Mouse (Mus musculus): ENCODE results near the gene Rtkn2. TPM values are rescaled to one million over a fixed set of nuclear protein-coding genes. Genes with fewer than 3 reads are reported as not detected.

Rtkn2 gene
- polyA plus RNA-seq, 1 experiment from 2014 or later: 17.7 TPM

DNA sequence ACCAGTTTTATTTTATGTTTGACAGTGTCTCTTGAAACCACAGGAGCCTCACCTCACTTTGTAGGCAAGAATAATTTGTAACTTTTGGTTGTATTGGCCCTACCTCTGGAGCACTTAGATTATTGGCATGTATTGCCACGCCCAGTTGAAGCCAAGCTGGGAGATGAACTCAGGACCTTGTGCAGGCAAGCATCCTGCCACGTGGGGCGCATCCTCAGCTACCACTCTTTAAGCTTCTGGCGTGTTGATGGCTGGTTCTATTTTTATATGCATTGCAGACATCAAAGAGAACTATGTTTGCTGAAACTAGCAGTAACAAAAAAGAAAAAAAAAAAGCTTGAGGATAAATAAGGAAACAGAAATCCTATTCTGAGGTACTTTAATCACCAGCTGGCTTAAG lies 2.1 kb upstream of the Rtkn2 start:
- 67% methylated on average over 4 of the region's 4 CpGs for WGBS
- no peaks in the 10 kb centered on the region for H3K9me3 ChIP-seq (ENCODE audit: control insufficient read depth, low read length)
- no peak overlapping the region for H3K27ac ChIP-seq (ENCODE audit: low read depth, low read length)
- H3K36me3 ChIP-seq (ENCODE audit: control insufficient read depth, insufficient read depth, low read length): no peaks in the 10 kb centered on the region
- no peak overlapping the region for H3K9ac ChIP-seq (ENCODE audit: low read depth, low read length)
- DNase-seq (ENCODE audit: low spot score) (no peak), ATAC-seq (ENCODE audit: low FRiP score) (no peak)
- no peak overlapping the region for H3K4me3 ChIP-seq (ENCODE audit: low read depth, low read length)
- H3K4me2 ChIP-seq (replicated peaks; ENCODE audit: low read depth, low read length): no peak overlapping the region
- no peaks in the 10 kb centered on the region for H3K4me1 ChIP-seq (replicated peaks; ENCODE audit: control insufficient read depth, insufficient read depth, low read length)
- H3K27me3 ChIP-seq (ENCODE audit: control insufficient read depth, insufficient read depth, low read length): no peaks in the 10 kb centered on the region

GRCm38 (mm10) chr10:67983776-67984175 lies 4.4 kb downstream of the Rtkn2 start:
- H3K4me3 ChIP-seq (ENCODE audit: low read depth, low read length): no peak overlapping the region
- ATAC-seq (ENCODE audit: low FRiP score): no peak
- WGBS: 90% methylated on average over 8 of the region's 8 CpGs

GRCm38 (mm10) chr10:67984271-67984943 lies 5.0 kb downstream of the Rtkn2 start:
- no peak overlapping the region for H3K4me3 ChIP-seq (ENCODE audit: low read depth, low read length)
- H3K36me3 ChIP-seq (ENCODE audit: control insufficient read depth, insufficient read depth, low read length): no peaks in the 10 kb centered on the region
- DNase-seq (ENCODE audit: low spot score): peak; percentile 75
- no peaks in the 10 kb centered on the region for H3K27me3 ChIP-seq (ENCODE audit: control insufficient read depth, insufficient read depth, low read length)
- ATAC-seq (ENCODE audit: low FRiP score): peak; percentile 58
- no peak overlapping the region for H3K4me2 ChIP-seq (replicated peaks; ENCODE audit: low read depth, low read length)
- H3K4me1 ChIP-seq (replicated peaks; ENCODE audit: control insufficient read depth, insufficient read depth, low read length): no peaks in the 10 kb centered on the region
- no peak overlapping the region for H3K9ac ChIP-seq (ENCODE audit: low read depth, low read length)
- WGBS: 58% methylated on average over 13 of the region's 13 CpGs
- H3K9me3 ChIP-seq (ENCODE audit: control insufficient read depth, low read length): no peaks in the 10 kb centered on the region
- no peak overlapping the region for H3K27ac ChIP-seq (ENCODE audit: low read depth, low read length)

More at GRCm38 (mm10) chr10:67983776-67984175, 4.4 kb downstream of the Rtkn2 start:
- H3K27me3 ChIP-seq (ENCODE audit: control insufficient read depth, insufficient read depth, low read length): no peaks in the 10 kb centered on the region
- H3K9me3 ChIP-seq (ENCODE audit: control insufficient read depth, low read length): no peaks in the 10 kb centered on the region
- DNase-seq (ENCODE audit: low spot score): no peak
- no peak overlapping the region for H3K4me2 ChIP-seq (replicated peaks; ENCODE audit: low read depth, low read length)
- H3K9ac ChIP-seq (ENCODE audit: low read depth, low read length): no peak overlapping the region
- H3K36me3 ChIP-seq (ENCODE audit: control insufficient read depth, insufficient read depth, low read length): no peaks in the 10 kb centered on the region
- no peak overlapping the region for H3K27ac ChIP-seq (ENCODE audit: low read depth, low read length)
- no peaks in the 10 kb centered on the region for H3K4me1 ChIP-seq (replicated peaks; ENCODE audit: control insufficient read depth, insufficient read depth, low read length)

DNA sequence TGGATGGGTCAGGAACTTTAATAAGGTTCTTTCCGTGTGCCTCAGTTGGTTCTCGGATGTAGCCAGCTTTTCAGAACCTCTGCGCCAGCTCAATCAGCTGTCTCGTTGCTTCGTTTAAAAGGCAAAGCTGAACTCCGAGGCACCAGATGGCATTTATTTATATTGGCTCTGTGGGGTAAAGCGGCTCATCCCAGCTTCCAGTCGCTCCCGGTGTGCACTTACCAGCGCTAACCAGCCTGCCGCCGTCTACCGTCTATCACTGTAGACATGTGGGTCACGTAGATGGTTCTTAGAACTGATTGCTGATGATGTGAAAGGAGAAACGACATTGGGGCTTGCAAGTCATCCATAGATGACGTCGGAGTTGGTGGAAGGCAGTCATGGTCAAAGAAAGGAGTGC lies 5.7 kb downstream of the Rtkn2 start:
- no peaks in the 10 kb centered on the region for H3K4me1 ChIP-seq (replicated peaks; ENCODE audit: control insufficient read depth, insufficient read depth, low read length)
- H3K36me3 ChIP-seq (ENCODE audit: control insufficient read depth, insufficient read depth, low read length): no peaks in the 10 kb centered on the region
- H3K27me3 ChIP-seq (ENCODE audit: control insufficient read depth, insufficient read depth, low read length): no peaks in the 10 kb centered on the region
- no peak overlapping the region for H3K27ac ChIP-seq (ENCODE audit: low read depth, low read length)
- H3K9me3 ChIP-seq (ENCODE audit: control insufficient read depth, low read length): no peaks in the 10 kb centered on the region
- no peak overlapping the region for H3K4me2 ChIP-seq (replicated peaks; ENCODE audit: low read depth, low read length)
- DNase-seq (ENCODE audit: low spot score) (no peak), ATAC-seq (ENCODE audit: low FRiP score) (no peak)
- H3K4me3 ChIP-seq (ENCODE audit: low read depth, low read length): no peak overlapping the region
- H3K9ac ChIP-seq (ENCODE audit: low read depth, low read length): no peak overlapping the region
- WGBS: 89% methylated on average over 17 of the region's 17 CpGs

GRCm38 (mm10) chr10:67995356-67995755 lies 16.0 kb downstream of the Rtkn2 start:
- DNase-seq (ENCODE audit: low spot score): no peak

GRCm38 (mm10) chr10:67996171-67996570 lies 16.8 kb downstream of the Rtkn2 start:
- no peaks in the 10 kb centered on the region for H3K9me3 ChIP-seq (ENCODE audit: control insufficient read depth, low read length)
- DNase-seq (ENCODE audit: low spot score): peak; percentile 52
- H3K36me3 ChIP-seq (ENCODE audit: control insufficient read depth, insufficient read depth, low read length): no peaks in the 10 kb centered on the region
- no peak overlapping the region for H3K4me2 ChIP-seq (replicated peaks; ENCODE audit: low read depth, low read length)
- 0% methylated on average over 1 of the region's 1 CpGs for WGBS
- no peak overlapping the region for H3K9ac ChIP-seq (ENCODE audit: low read depth, low read length)
- H3K4me3 ChIP-seq (ENCODE audit: low read depth, low read length): no peak overlapping the region
- H3K27me3 ChIP-seq (ENCODE audit: control insufficient read depth, insufficient read depth, low read length): no peaks in the 10 kb centered on the region
- no peak for ATAC-seq (ENCODE audit: low FRiP score)
- H3K27ac ChIP-seq (ENCODE audit: low read depth, low read length): no peak overlapping the region
- no peaks in the 10 kb centered on the region for H3K4me1 ChIP-seq (replicated peaks; ENCODE audit: control insufficient read depth, insufficient read depth, low read length)

More at GRCm38 (mm10) chr10:67995356-67995755, 16.0 kb downstream of the Rtkn2 start:
- no peaks in the 10 kb centered on the region for H3K9me3 ChIP-seq (ENCODE audit: control insufficient read depth, low read length)
- WGBS: 81% methylated on average over 12 of the region's 12 CpGs
- no peaks in the 10 kb centered on the region for H3K27me3 ChIP-seq (ENCODE audit: control insufficient read depth, insufficient read depth, low read length)
- H3K27ac ChIP-seq (ENCODE audit: low read depth, low read length): no peak overlapping the region
- H3K4me2 ChIP-seq (replicated peaks; ENCODE audit: low read depth, low read length): no peak overlapping the region
- no peak overlapping the region for H3K9ac ChIP-seq (ENCODE audit: low read depth, low read length)
- H3K36me3 ChIP-seq (ENCODE audit: control insufficient read depth, insufficient read depth, low read length): no peaks in the 10 kb centered on the region
- no peak overlapping the region for H3K4me3 ChIP-seq (ENCODE audit: low read depth, low read length)
- H3K4me1 ChIP-seq (replicated peaks; ENCODE audit: control insufficient read depth, insufficient read depth, low read length): no peaks in the 10 kb centered on the region
- no peak for ATAC-seq (ENCODE audit: low FRiP score)

DNA sequence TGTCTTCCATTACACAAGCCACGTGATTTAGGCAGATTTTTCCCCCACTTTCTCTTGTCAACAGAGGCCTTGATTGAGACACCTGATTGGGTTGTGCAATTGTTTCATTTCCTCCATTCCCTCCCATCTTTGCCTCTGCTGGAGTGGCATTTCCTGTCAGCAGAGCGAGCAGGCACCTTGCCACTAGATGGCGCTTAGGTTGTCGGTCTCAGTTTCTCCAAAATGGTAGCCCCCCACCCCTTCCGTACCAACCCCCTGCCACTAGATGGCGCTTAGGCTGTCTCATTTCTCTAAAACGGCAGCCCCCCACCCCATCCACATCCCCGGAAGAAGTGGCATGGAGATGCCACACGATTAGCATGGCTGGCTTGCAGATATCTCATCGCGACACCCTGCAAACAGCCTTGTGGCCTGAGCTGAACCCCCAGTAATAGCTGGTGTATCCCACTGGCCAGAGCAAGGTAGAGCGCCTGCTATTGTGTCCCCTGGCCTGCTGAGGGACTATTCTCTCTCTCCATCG lies 18.8 kb downstream of the Rtkn2 start:
- DNase-seq (ENCODE audit: low spot score): peak; percentile 91
- WGBS: 36% methylated on average over 13 of the region's 13 CpGs
- Histone ChIP-seq H3K4me1 (replicated peaks; ENCODE audit: control insufficient read depth, insufficient read depth, low read length) (no peaks in the 10 kb centered on the region), H3K9ac (ENCODE audit: low read depth, low read length) (no peak overlapping the region), H3K27me3 (ENCODE audit: control insufficient read depth, insufficient read depth, low read length) (no peaks in the 10 kb centered on the region), H3K9me3 (ENCODE audit: control insufficient read depth, low read length) (no peaks in the 10 kb centered on the region), H3K4me3 (ENCODE audit: low read depth, low read length) (no peak overlapping the region), H3K36me3 (ENCODE audit: control insufficient read depth, insufficient read depth, low read length) (no peaks in the 10 kb centered on the region), H3K4me2 (replicated peaks; ENCODE audit: low read depth, low read length) (no peak overlapping the region), H3K27ac (ENCODE audit: low read depth, low read length) (no peak overlapping the region)
- ATAC-seq (ENCODE audit: low FRiP score): peak; percentile 67

DNA sequence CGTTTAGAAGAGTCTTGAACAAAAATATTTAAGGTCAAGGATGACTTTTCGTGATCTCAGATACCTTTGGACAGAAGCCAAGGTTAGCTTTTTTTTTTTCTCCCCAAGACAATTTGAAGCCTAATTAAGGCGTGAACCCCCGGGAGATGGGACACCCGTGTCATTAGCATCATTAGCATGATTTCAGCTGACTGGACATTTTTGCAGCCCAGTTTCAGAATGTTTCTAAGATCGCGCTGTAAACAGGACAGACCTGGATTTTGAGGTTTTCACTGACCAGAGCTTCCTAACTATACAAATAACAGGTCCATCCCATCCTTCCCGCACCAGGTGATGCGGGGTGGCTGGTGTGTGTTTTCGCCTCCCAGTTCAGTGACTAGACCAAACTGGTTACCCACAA lies 19.8 kb downstream of the Rtkn2 start:
- no peaks in the 10 kb centered on the region for H3K36me3 ChIP-seq (ENCODE audit: control insufficient read depth, insufficient read depth, low read length)
- no peak overlapping the region for H3K27ac ChIP-seq (ENCODE audit: low read depth, low read length)
- H3K27me3 ChIP-seq (ENCODE audit: control insufficient read depth, insufficient read depth, low read length): no peaks in the 10 kb centered on the region
- no peaks in the 10 kb centered on the region for H3K4me1 ChIP-seq (replicated peaks; ENCODE audit: control insufficient read depth, insufficient read depth, low read length)
- H3K9me3 ChIP-seq (ENCODE audit: control insufficient read depth, low read length): no peaks in the 10 kb centered on the region
- WGBS: 91% methylated on average over 10 of the region's 10 CpGs
- no peak for DNase-seq (ENCODE audit: low spot score)
- H3K4me2 ChIP-seq (replicated peaks; ENCODE audit: low read depth, low read length): no peak overlapping the region
- no peak overlapping the region for H3K9ac ChIP-seq (ENCODE audit: low read depth, low read length)
- ATAC-seq (ENCODE audit: low FRiP score): no peak
- no peak overlapping the region for H3K4me3 ChIP-seq (ENCODE audit: low read depth, low read length)

GRCm38 (mm10) chr10:68001456-68001855 lies 22.1 kb downstream of the Rtkn2 start:
- no peak for DNase-seq (ENCODE audit: low spot score)
- H3K27me3 ChIP-seq (ENCODE audit: control insufficient read depth, insufficient read depth, low read length): no peaks in the 10 kb centered on the region

More at GRCm38 (mm10) chr10:68001456-68001855, 22.1 kb downstream of the Rtkn2 start:
- no peaks in the 10 kb centered on the region for H3K4me1 ChIP-seq (replicated peaks; ENCODE audit: control insufficient read depth, insufficient read depth, low read length)
- no peaks in the 10 kb centered on the region for H3K9me3 ChIP-seq (ENCODE audit: control insufficient read depth, low read length)
- no peak for ATAC-seq (ENCODE audit: low FRiP score)
- H3K36me3 ChIP-seq (ENCODE audit: control insufficient read depth, insufficient read depth, low read length): no peaks in the 10 kb centered on the region
- no peak overlapping the region for H3K9ac ChIP-seq (ENCODE audit: low read depth, low read length)
- no peak overlapping the region for H3K4me2 ChIP-seq (replicated peaks; ENCODE audit: low read depth, low read length)
- no peak overlapping the region for H3K4me3 ChIP-seq (ENCODE audit: low read depth, low read length)
- WGBS: 86% methylated on average over 6 of the region's 6 CpGs
- H3K27ac ChIP-seq (ENCODE audit: low read depth, low read length): no peak overlapping the region
